In genomic region chr5:3341931-3342770, GRCm38 (mm10) we compare ENCODE assay signal across 8 mouse cellular contexts. TPM values are rescaled to one million over a fixed set of nuclear protein-coding genes. Genes with fewer than 3 reads are reported as not detected.
DNase-seq lines count a peak whose midpoint lies in the region; ATAC-seq and TF ChIP-seq lines count a peak whose summit lies in the region.

No protein-coding gene starts in this region.

- peak overlapping the region; percentile 91 for H3K4me3 ChIP-seq in bone marrow macrophage, adult 2 months (ENCODE audit: insufficient read depth, low read length)
- H3K4me3 ChIP-seq in hindbrain, embryonic 15.5 days, result peak overlapping the region; percentile 62
- H3K4me3 ChIP-seq in limb, embryonic 10.5 days, result peak overlapping the region; percentile 80
- H3K4me3 ChIP-seq in midbrain, embryonic 11.5 days (ENCODE audit: low read depth, low read length), result peak overlapping the region; percentile 56

- no peak for TF ChIP-seq CTCF in bone marrow macrophage, adult 2 months (IDR thresholded peaks at IDR 0.05; ENCODE audit: low read depth, low read length)

- peak overlapping the region; percentile 98 for H3K4me2 ChIP-seq in hindbrain, embryonic 15.5 days
- peak overlapping the region; percentile 95 for H3K4me2 ChIP-seq in midbrain, embryonic 11.5 days

- peaks cover 21% of the 10 kb centered on the region for H3K27me3 ChIP-seq in hindbrain, embryonic 15.5 days
- no peaks in the 10 kb centered on the region for H3K27me3 ChIP-seq in limb, embryonic 10.5 days (ENCODE audit: low read depth, poor library complexity, severe bottlenecking)
- peaks cover 10% of the 10 kb centered on the region for H3K27me3 ChIP-seq in midbrain, embryonic 11.5 days (ENCODE audit: control insufficient read depth, insufficient read depth, low read length)

- H3K36me3 ChIP-seq in hindbrain, embryonic 15.5 days, result no peaks in the 10 kb centered on the region
- H3K36me3 ChIP-seq in limb, embryonic 10.5 days, result peaks cover 7% of the 10 kb centered on the region
- H3K36me3 ChIP-seq in midbrain, embryonic 11.5 days (ENCODE audit: control insufficient read depth, insufficient read depth, low read length), result no peaks in the 10 kb centered on the region

- ATAC-seq in hindbrain, embryonic 15.5 days (ENCODE audit: low FRiP score, low read depth), result peak; percentile 25; the same call in 1 of the 2 replicates
- peak; percentile 34 for ATAC-seq in midbrain, embryonic 11.5 days (ENCODE audit: low FRiP score)

- peak overlapping the region; percentile 39 for H3K27ac ChIP-seq in bone marrow macrophage, adult 2 months (ENCODE audit: insufficient read depth, low read depth, low read length)
- H3K27ac ChIP-seq in hindbrain, embryonic 15.5 days (replicated peaks), result peak overlapping the region; percentile 74
- peak overlapping the region; percentile 93 for H3K27ac ChIP-seq in limb, embryonic 10.5 days
- H3K27ac ChIP-seq in midbrain, embryonic 11.5 days (ENCODE audit: low read depth, low read length), result no peak overlapping the region; the same call in 1 of the 2 replicates

- no peak for TF ChIP-seq POLR2A in bone marrow macrophage, adult 2 months (IDR thresholded peaks at IDR 0.05; ENCODE audit: borderline replicate concordance, low read depth, low read length)

- H3K9me3 ChIP-seq in hindbrain, embryonic 15.5 days, result no peaks in the 10 kb centered on the region
- H3K9me3 ChIP-seq in limb, embryonic 10.5 days (replicated peaks), result no peaks in the 10 kb centered on the region; the same call in 1 of the 2 replicates
- no peaks in the 10 kb centered on the region for H3K9me3 ChIP-seq in midbrain, embryonic 11.5 days (ENCODE audit: control insufficient read depth, low read length)

- under 1% methylated on average over 60 of the region's 60 CpGs for WGBS in hindbrain, embryonic 15.5 days
- WGBS in limb, embryonic 10.5 days, result under 1% methylated on average over 60 of the region's 60 CpGs
- 1% methylated on average over 60 of the region's 60 CpGs for WGBS in midbrain, embryonic 11.5 days

- peaks cover 2% of the 10 kb centered on the region; the same call in 1 of the 2 replicates for H3K4me1 ChIP-seq in bone marrow macrophage, adult 2 months (ENCODE audit: control insufficient read depth, insufficient read depth, low read length)
- H3K4me1 ChIP-seq in hindbrain, embryonic 15.5 days (replicated peaks), result peaks cover 36% of the 10 kb centered on the region
- H3K4me1 ChIP-seq in limb, embryonic 10.5 days, result peaks cover 15% of the 10 kb centered on the region; the same call in 1 of the 2 replicates
- H3K4me1 ChIP-seq in midbrain, embryonic 11.5 days (ENCODE audit: control insufficient read depth, insufficient read depth, low read length), result peaks cover 3% of the 10 kb centered on the region; the same call in 1 of the 2 replicates

- peak overlapping the region; percentile 25; the same call in 1 of the 2 replicates for H3K9ac ChIP-seq in hindbrain, embryonic 15.5 days
- peak overlapping the region; percentile 33; the same call in 1 of the 2 replicates for H3K9ac ChIP-seq in midbrain, embryonic 11.5 days (ENCODE audit: low read length)

- peak; percentile 77 for DNase-seq in ES-CJ7 (ENCODE audit: low read depth, low spot score)
- DNase-seq in frontal cortex, postnatal 25 days (ENCODE audit: low spot score in 2 of 2), result peak; percentile 12 to 19
- peak; percentile 81 for DNase-seq in limb, embryonic 10.5 days (ENCODE audit: low spot score)
- DNase-seq in midbrain, embryonic 11.5 days (ENCODE audit: low spot score, missing footprints), result peak; percentile 95
- peak; percentile 46 for DNase-seq in spleen, adult 12 weeks (ENCODE audit: low spot score)
- no peak for DNase-seq in c-Kit-positive CD71-positive TER-119-positive erythroid progenitor cells, embryonic 14.5 days (ENCODE audit: low spot score)

RNA-seq across cellular contexts. Expression of gene Cdk6, which starts 0.9 kb away (rescaled TPM):
- 24.1 and 25.7 TPM in 2 replicates for polyA plus RNA-seq in bone marrow macrophage, adult 2 months (2012; ENCODE audit: insufficient read depth, insufficient read length, missing spikeins)
- 12.0 and 18.3 TPM in 2 replicates for polyA plus RNA-seq in hindbrain, embryonic 15.5 days (2015; fragmentation: Nextera tagmentation; extraction: Ambion mirVana)
- 34.0 and 38.6 TPM in 2 replicates for polyA plus RNA-seq in limb, embryonic 10.5 days (2016; fragmentation: Nextera tagmentation; extraction: Ambion mirVana)
- polyA plus RNA-seq in midbrain, embryonic 11.5 days (2014; fragmentation: Nextera tagmentation; extraction: Ambion mirVana), result 13.4 and 15.3 TPM in 2 replicates
